Comparison of ENCODE assay signal across 20 mouse cellular contexts in the genomic region with DNA sequence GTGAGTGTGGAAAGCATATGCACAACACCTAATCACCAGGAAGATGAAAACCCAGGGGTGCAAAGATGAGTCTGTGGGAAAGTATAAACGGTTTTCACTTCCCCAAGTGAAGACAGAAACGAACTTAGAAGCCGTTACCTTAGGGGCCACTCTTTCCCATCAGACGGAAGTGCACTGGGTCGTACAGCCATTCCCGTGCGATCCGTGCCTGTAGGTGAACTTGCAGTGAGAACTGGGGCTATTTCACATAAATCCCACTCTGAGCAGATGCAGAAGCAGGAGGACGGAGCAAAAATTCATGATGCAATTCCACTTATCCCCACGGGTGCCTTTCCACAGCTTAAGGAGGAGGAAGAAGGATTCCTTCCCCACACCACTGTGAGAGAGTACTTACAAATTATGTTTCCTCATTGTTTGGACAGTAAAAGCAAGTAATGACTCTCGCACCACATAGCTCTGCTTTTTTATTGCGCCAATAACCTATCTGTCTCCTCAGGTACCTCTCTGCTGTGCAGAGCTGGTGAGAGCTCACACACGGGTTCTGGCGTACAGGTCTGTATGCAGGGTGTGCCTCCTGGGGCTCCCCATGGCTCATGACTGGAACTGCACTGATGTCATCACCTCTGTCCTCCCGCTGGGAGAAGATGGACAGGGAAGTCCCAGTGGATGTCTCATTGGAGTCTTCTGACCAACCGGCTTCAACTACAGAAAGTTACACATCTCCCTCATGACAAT.
"Had no signal": no experiment of that assay in that cellular context is flagged by ENCODE, and none has a peak within 500 bp of the region (broad histone marks: within the 10 kb centered on the region; RNA-seq: fewer than 3 reads in every experiment).

No protein-coding gene starts in this region.

- ATAC-seq: liver, postnatal 0 days; lung, postnatal 0 days; midbrain, embryonic 15.5 days had no signal

- DNase-seq: kidney, adult 11 months; kidney, adult 9 months; kidney, postnatal 25 days; layer of hippocampus, adult 9-11 months; liver, postnatal 0 days; lung, embryonic 14.5 days; retina, postnatal 1 day; right cerebral cortex, postnatal 25 days; spleen, adult 18-20 months; thymus, postnatal 36 days had no signal

- H3K4me1 ChIP-seq: midbrain, embryonic 12.5 days; midbrain, embryonic 15.5 days; stomach, embryonic 15.5 days had no signal

- H3K4me3 ChIP-seq: layer of hippocampus, adult 2 months; limb, embryonic 15.5 days; midbrain, embryonic 12.5 days; midbrain, embryonic 15.5 days; stomach, embryonic 15.5 days had no signal

- H3K27me3 ChIP-seq: midbrain, embryonic 12.5 days; midbrain, embryonic 15.5 days; stomach, embryonic 15.5 days had no signal

- H3K4me2 ChIP-seq: limb, embryonic 15.5 days; liver, embryonic 11.5 days; lung, embryonic 14.5 days; midbrain, embryonic 12.5 days; midbrain, embryonic 15.5 days; stomach, embryonic 15.5 days had no signal

- H3K36me3 ChIP-seq: limb, embryonic 15.5 days; midbrain, embryonic 12.5 days; midbrain, embryonic 15.5 days; stomach, embryonic 15.5 days had no signal

- H3K9me3 ChIP-seq: limb, embryonic 15.5 days; midbrain, embryonic 12.5 days; midbrain, embryonic 15.5 days; stomach, embryonic 15.5 days had no signal

- H3K9ac ChIP-seq: limb, embryonic 15.5 days; liver, embryonic 14.5 days; liver, postnatal 0 days; lung, embryonic 14.5 days; midbrain, embryonic 12.5 days; midbrain, embryonic 15.5 days; stomach, embryonic 15.5 days had no signal

- H3K27ac ChIP-seq: kidney, postnatal 0 days; layer of hippocampus, adult 2 months; limb, embryonic 15.5 days; liver, embryonic 14.5 days; macrophage; midbrain, embryonic 12.5 days; midbrain, embryonic 15.5 days; stomach, embryonic 15.5 days had no signal
